Mouse (Mus musculus): ENCODE results near the gene Sirpb1b.
"Not testable (repeated sequence)": the region's sequence is repeated elsewhere in the genome, so short reads cannot be mapped to it uniquely, and the experiment has no call there.

The Sirpb1b gene

DNA sequence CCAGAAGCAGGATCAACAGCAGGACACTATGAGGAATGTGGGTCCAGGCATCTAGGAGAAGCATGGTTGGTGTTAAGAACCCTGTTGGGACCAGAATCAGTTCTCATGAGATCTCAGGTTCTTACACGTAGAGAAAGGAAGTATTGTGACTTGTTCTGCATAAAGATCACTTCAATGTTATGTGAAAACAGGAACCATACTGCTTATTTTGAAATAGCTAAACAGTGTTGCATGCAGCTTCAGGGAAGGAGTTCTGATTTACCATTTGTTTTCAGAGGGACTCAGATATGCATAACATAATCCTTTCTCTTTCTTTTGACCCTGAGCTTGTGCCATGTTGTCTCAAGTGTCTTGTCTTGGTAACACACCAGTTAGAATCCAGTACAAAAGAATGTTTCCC is at the start of gene Sirpb1b:
Gene Sirpb1b (minus strand): TSS at position 179 of the 400 bp plus-strand sequence.
- DNase-seq (ENCODE audit: low read depth) = not testable (repeated sequence)

DNA sequence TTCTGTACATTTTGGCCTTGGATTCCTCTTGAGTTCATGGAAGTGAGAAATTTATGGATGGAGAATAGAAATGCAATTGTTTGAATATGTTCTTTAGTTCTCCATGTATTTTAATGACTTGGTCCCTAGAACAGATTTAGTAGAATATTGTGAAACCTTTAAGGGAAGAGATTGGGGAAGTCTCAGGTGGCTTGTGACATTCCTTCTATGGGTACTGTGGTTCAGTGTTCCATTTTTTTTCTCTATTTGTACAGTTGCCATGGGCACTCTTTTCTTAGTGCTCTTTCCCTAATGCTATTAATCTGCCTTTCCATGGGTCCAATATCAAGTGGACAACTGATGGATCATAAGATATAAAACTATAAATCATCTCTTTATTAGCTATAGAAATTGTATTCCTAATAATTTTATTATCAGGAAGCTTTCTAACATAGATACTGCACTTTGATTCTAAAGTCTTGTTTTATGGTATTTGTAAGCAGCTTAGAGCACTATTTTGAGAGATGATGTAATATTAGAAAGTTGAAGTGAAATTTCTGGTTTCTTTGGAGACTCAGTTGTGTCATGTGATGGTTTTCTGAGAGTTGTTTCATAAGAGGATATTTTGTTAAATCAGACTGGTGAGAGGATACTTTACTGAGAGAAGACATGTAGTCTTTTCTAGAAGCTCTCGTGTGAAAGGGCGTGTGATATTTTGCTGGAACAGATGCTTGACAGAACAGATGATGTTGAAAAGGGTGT is 15.7 kb upstream of the Sirpb1b start:
- DNase-seq (ENCODE audit: low read depth) = not testable (repeated sequence)

DNA sequence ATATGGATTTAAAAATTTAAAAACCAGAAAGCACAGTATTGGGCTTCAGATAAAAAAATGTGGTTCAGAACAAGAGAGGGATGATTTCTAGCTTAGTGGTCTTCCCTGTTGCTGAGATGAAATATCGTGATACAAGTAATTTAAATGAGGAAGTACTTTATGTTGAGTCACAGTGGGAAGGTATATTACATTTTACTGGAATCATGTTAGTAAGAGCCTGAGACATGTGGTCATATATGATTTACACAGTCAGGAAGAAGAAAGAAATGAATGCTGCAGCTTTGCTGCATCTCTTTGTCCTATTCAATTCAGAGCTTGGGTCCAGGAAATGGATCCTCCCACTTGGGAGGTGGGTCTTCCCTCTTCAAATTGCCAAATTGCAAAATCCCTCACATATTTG is 11.8 kb upstream of the Sirpb1b start:
- DNase-seq (ENCODE audit: low read depth) = not testable (repeated sequence)

- no peak for DNase-seq (ENCODE audit: low read depth)
These were observed 8.6 kb upstream of the Sirpb1b start for GRCm38 (mm10) chr3:15583452-15583851.

DNA sequence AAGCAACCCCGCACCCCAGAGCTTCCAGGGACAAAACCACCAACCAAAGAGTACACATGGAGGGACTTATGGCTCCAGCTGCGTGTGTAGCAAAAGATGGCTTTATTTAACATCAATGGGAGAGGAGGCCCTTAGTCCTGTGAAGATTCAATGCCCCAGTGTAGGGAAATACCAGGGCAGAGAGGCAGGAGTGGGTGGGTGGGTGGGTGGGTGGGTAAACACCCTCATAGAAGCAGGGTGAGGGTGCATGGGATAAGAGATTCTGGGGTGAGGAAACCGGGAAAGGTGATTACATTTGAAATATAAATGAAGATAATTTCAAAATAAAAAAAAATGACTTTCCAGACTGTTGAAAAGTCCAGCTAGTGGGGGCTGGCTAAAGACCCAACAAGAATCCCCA is 8.1 kb upstream of the Sirpb1b start:
- DNase-seq (ENCODE audit: low read depth) = not testable (repeated sequence)

DNA sequence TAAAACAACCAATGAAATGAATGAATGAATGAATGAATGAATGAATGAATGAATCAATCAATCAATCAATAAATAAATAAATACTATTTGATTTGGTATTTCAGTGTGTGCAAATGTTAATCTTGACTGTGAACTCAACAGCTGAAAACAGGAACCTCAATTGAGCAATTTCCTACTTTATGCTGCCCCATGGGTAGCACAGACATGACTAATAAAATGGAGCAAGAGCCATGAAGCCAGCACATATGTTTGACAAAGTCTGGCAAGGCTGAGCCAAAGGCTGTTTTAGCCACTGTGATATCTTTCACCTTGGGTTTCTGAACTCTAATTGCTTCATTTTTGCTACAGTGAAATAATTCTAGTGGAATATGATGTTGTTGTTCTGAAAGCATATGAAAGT is 1.6 kb upstream of the Sirpb1b start:
- peak; percentile 59 for DNase-seq (ENCODE audit: low read depth)

DNA sequence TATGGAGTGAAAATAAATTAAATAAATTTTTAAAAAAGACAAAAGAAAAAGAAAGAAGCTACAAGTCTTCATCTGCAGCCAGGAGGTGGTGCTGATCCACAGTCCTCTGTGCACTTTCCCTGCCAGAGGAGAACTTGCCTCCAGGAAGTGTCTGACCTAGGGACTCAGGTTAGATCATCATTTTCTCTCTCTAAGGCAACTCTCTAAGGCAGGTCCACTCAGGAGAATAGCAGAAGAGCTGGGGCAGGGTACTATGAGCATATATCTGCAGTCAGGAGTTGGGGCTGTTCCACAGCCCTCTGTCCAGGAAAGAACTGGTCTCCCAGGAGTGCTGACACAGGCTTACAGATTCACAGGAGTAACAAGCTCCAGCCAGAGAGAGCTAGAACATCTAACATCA is 46.3 kb downstream of the Sirpb1b start:
- DNase-seq (ENCODE audit: low read depth) = no peak

GRCm38 (mm10) chr3:15513608-15514007 is 61.3 kb downstream of the Sirpb1b start:
- DNase-seq (ENCODE audit: low read depth) = not testable (repeated sequence)

- not testable (repeated sequence) for DNase-seq (ENCODE audit: low read depth)
These were observed 67.0 kb downstream of the Sirpb1b start for GRCm38 (mm10) chr3:15507792-15508321.

DNA sequence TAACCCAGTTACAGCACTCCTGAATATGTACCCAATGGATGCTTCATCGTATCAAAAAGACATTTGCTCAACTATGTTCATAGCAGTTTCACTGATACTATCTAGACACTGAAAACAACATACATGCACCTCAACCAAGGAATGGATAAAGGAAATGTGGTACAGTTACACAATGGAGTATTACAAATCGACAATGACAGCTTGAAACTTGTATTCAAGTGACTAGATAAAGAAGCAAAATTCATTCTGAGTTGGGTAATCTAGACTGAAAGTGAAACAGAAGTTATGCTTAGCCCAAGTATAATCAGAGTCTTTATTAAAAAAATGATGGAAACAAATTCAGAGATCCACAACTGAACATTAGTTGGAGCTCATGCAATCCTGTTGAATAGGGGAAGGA is 100.0 kb downstream of the Sirpb1b start:
- DNase-seq (ENCODE audit: low read depth) = not testable (repeated sequence)

DNA sequence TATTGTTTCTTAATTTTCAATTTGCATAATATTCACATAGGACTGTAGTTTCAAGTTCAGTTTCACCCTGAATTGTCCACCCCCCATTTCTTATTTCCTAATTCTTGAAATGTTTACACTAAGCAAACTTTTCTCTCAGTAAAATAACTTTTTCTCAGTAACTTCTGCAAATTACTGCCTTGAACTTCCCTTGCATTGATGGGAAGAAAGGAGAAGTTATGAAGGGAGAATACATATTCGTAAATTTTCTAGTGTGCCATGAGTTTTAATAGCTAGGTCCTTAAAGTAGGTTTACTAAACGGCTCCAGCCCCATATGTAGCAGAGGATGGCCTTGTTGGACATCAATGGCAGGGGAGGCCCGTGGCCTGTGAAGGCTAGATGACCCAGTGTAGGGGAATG is 104.7 kb downstream of the Sirpb1b start:
- not testable (repeated sequence) for DNase-seq (ENCODE audit: low read depth)
